Mouse (Mus musculus): ENCODE measurements at regions not wholly inside any gene's neighbourhood (a gene's known extent, or its start where the extent isn't known, plus 50 kb on each side); places are given as distances from the start of the nearest gene placed in this dataset.

- H3K27ac ChIP-seq (ENCODE audit: low read length) = no peak overlapping the region
- no peaks in the 10 kb centered on the region for H3K27me3 ChIP-seq (ENCODE audit: control insufficient read depth, insufficient read depth, low read depth, low read length)
- H3K4me3 ChIP-seq (ENCODE audit: low read depth, low read length) = no peak overlapping the region
- no peak overlapping the region for H3K9ac ChIP-seq (ENCODE audit: low read depth, low read length)
- WGBS = 78% methylated on average over 6 of the region's 6 CpGs
- H3K36me3 ChIP-seq (ENCODE audit: control insufficient read depth, insufficient read depth, low read length) = no peaks in the 10 kb centered on the region
- no peak overlapping the region for H3K4me2 ChIP-seq (ENCODE audit: low read length)
- no peaks in the 10 kb centered on the region for H3K4me1 ChIP-seq (ENCODE audit: control insufficient read depth, insufficient read depth, low read length)
- ATAC-seq = no peak
- no peaks in the 10 kb centered on the region for H3K9me3 ChIP-seq (replicated peaks; ENCODE audit: control insufficient read depth, low read length, poor library complexity, severe bottlenecking)
Measured at GRCm38 (mm10) chr17:4813666-4814065, 180.5 kb upstream of the Arid1b start.

GRCm38 (mm10) chr17:4825221-4825895, 168.8 kb upstream of the Arid1b start:
- WGBS = 84% methylated on average over 8 of the region's 8 CpGs

GRCm38 (mm10) chr17:4834065-4834464, 160.1 kb upstream of the Arid1b start:
- no peak overlapping the region for H3K4me2 ChIP-seq (ENCODE audit: low read length)
- no peaks in the 10 kb centered on the region for H3K36me3 ChIP-seq (ENCODE audit: control insufficient read depth, insufficient read depth, low read length)
- H3K4me3 ChIP-seq (ENCODE audit: low read depth, low read length) = no peak overlapping the region
- no peak for ATAC-seq
- H3K9me3 ChIP-seq (replicated peaks; ENCODE audit: control insufficient read depth, low read length, poor library complexity, severe bottlenecking) = no peaks in the 10 kb centered on the region
- H3K9ac ChIP-seq (ENCODE audit: low read depth, low read length) = no peak overlapping the region
- no peaks in the 10 kb centered on the region for H3K27me3 ChIP-seq (ENCODE audit: control insufficient read depth, insufficient read depth, low read depth, low read length)
- WGBS = 86% methylated on average over 7 of the region's 7 CpGs
- no peak overlapping the region for H3K27ac ChIP-seq (ENCODE audit: low read length)
- no peaks in the 10 kb centered on the region for H3K4me1 ChIP-seq (ENCODE audit: control insufficient read depth, insufficient read depth, low read length)

More at GRCm38 (mm10) chr17:4825221-4825895, 168.8 kb upstream of the Arid1b start:
- ATAC-seq = no peak
- no peak overlapping the region for H3K9ac ChIP-seq (ENCODE audit: low read depth, low read length)
- H3K4me3 ChIP-seq (ENCODE audit: low read depth, low read length) = no peak overlapping the region
- H3K27me3 ChIP-seq (ENCODE audit: control insufficient read depth, insufficient read depth, low read depth, low read length) = no peaks in the 10 kb centered on the region
- no peaks in the 10 kb centered on the region for H3K4me1 ChIP-seq (ENCODE audit: control insufficient read depth, insufficient read depth, low read length)
- H3K9me3 ChIP-seq (replicated peaks; ENCODE audit: control insufficient read depth, low read length, poor library complexity, severe bottlenecking) = no peaks in the 10 kb centered on the region
- no peak overlapping the region for H3K27ac ChIP-seq (ENCODE audit: low read length)
- H3K36me3 ChIP-seq (ENCODE audit: control insufficient read depth, insufficient read depth, low read length) = no peaks in the 10 kb centered on the region
- H3K4me2 ChIP-seq (ENCODE audit: low read length) = no peak overlapping the region

GRCm38 (mm10) chr17:4834571-4834970, 159.6 kb upstream of the Arid1b start:
- WGBS = 45% methylated on average over 7 of the region's 7 CpGs
- Histone ChIP-seq H3K4me3 (ENCODE audit: low read depth, low read length) (no peak overlapping the region), H3K27ac (ENCODE audit: low read length) (no peak overlapping the region), H3K27me3 (ENCODE audit: control insufficient read depth, insufficient read depth, low read depth, low read length) (no peaks in the 10 kb centered on the region), H3K9ac (ENCODE audit: low read depth, low read length) (no peak overlapping the region), H3K9me3 (replicated peaks; ENCODE audit: control insufficient read depth, low read length, poor library complexity, severe bottlenecking) (no peaks in the 10 kb centered on the region), H3K36me3 (ENCODE audit: control insufficient read depth, insufficient read depth, low read length) (no peaks in the 10 kb centered on the region), H3K4me1 (ENCODE audit: control insufficient read depth, insufficient read depth, low read length) (no peaks in the 10 kb centered on the region), H3K4me2 (ENCODE audit: low read length) (no peak overlapping the region)
- no peak for ATAC-seq

- WGBS = 82% methylated on average over 8 of the region's 8 CpGs
- Histone ChIP-seq H3K27ac (ENCODE audit: low read length) (no peak overlapping the region), H3K4me1 (ENCODE audit: control insufficient read depth, insufficient read depth, low read length) (no peaks in the 10 kb centered on the region), H3K9me3 (replicated peaks; ENCODE audit: control insufficient read depth, low read length, poor library complexity, severe bottlenecking) (no peaks in the 10 kb centered on the region), H3K27me3 (ENCODE audit: control insufficient read depth, insufficient read depth, low read depth, low read length) (no peaks in the 10 kb centered on the region), H3K4me3 (ENCODE audit: low read depth, low read length) (no peak overlapping the region), H3K36me3 (ENCODE audit: control insufficient read depth, insufficient read depth, low read length) (no peaks in the 10 kb centered on the region), H3K9ac (ENCODE audit: low read depth, low read length) (no peak overlapping the region), H3K4me2 (ENCODE audit: low read length) (no peak overlapping the region)
- ATAC-seq = no peak
Measured at GRCm38 (mm10) chr17:4835065-4835705, 158.9 kb upstream of the Arid1b start.

- WGBS = 91% methylated on average over 3 of the region's 3 CpGs
- no peaks in the 10 kb centered on the region for H3K27me3 ChIP-seq (ENCODE audit: control insufficient read depth, insufficient read depth, low read depth, low read length)
- H3K27ac ChIP-seq (ENCODE audit: low read length) = no peak overlapping the region
- no peak overlapping the region for H3K9ac ChIP-seq (ENCODE audit: low read depth, low read length)
- H3K4me2 ChIP-seq (ENCODE audit: low read length) = no peak overlapping the region
- H3K4me1 ChIP-seq (ENCODE audit: control insufficient read depth, insufficient read depth, low read length) = no peaks in the 10 kb centered on the region
- H3K4me3 ChIP-seq (ENCODE audit: low read depth, low read length) = no peak overlapping the region
- H3K9me3 ChIP-seq (replicated peaks; ENCODE audit: control insufficient read depth, low read length, poor library complexity, severe bottlenecking) = no peaks in the 10 kb centered on the region
- no peak for ATAC-seq
- no peaks in the 10 kb centered on the region for H3K36me3 ChIP-seq (ENCODE audit: control insufficient read depth, insufficient read depth, low read length)
Measured at GRCm38 (mm10) chr17:4840123-4840522, 154.0 kb upstream of the Arid1b start.

GRCm38 (mm10) chr17:4858304-4858703, 135.8 kb upstream of the Arid1b start:
- no peak for ATAC-seq
- Histone ChIP-seq H3K27ac (ENCODE audit: low read length) (no peak overlapping the region), H3K4me1 (ENCODE audit: control insufficient read depth, insufficient read depth, low read length) (no peaks in the 10 kb centered on the region), H3K4me3 (ENCODE audit: low read depth, low read length) (no peak overlapping the region), H3K36me3 (ENCODE audit: control insufficient read depth, insufficient read depth, low read length) (no peaks in the 10 kb centered on the region), H3K27me3 (ENCODE audit: control insufficient read depth, insufficient read depth, low read depth, low read length) (no peaks in the 10 kb centered on the region), H3K9ac (ENCODE audit: low read depth, low read length) (no peak overlapping the region), H3K9me3 (replicated peaks; ENCODE audit: control insufficient read depth, low read length, poor library complexity, severe bottlenecking) (no peaks in the 10 kb centered on the region), H3K4me2 (ENCODE audit: low read length) (no peak overlapping the region)
- WGBS = 88% methylated on average over 3 of the region's 3 CpGs

GRCm38 (mm10) chr17:4864901-4865300, 129.2 kb upstream of the Arid1b start:
- H3K4me1 ChIP-seq (ENCODE audit: control insufficient read depth, insufficient read depth, low read length) = peaks cover 16% of the 10 kb centered on the region
- H3K27me3 ChIP-seq (ENCODE audit: control insufficient read depth, insufficient read depth, low read depth, low read length) = no peaks in the 10 kb centered on the region
- H3K9me3 ChIP-seq (replicated peaks; ENCODE audit: control insufficient read depth, low read length, poor library complexity, severe bottlenecking) = no peaks in the 10 kb centered on the region
- H3K9ac ChIP-seq (ENCODE audit: low read depth, low read length) = no peak overlapping the region
- H3K4me2 ChIP-seq (ENCODE audit: low read length) = no peak overlapping the region; the same call in 1 of the 2 replicates
- ATAC-seq = no peak
- H3K4me3 ChIP-seq (ENCODE audit: low read depth, low read length) = no peak overlapping the region
- H3K27ac ChIP-seq (ENCODE audit: low read length) = peak overlapping the region; percentile 66; the same call in 1 of the 2 replicates
- WGBS = 77% methylated on average over 10 of the region's 10 CpGs
- no peaks in the 10 kb centered on the region for H3K36me3 ChIP-seq (ENCODE audit: control insufficient read depth, insufficient read depth, low read length)

- H3K27me3 ChIP-seq (ENCODE audit: control insufficient read depth, insufficient read depth, low read depth, low read length) = no peaks in the 10 kb centered on the region
- peaks cover 16% of the 10 kb centered on the region for H3K4me1 ChIP-seq (ENCODE audit: control insufficient read depth, insufficient read depth, low read length)
- H3K9me3 ChIP-seq (replicated peaks; ENCODE audit: control insufficient read depth, low read length, poor library complexity, severe bottlenecking) = no peaks in the 10 kb centered on the region
- WGBS = 9% methylated on average over 10 of the region's 10 CpGs
- H3K9ac ChIP-seq (ENCODE audit: low read depth, low read length) = peak overlapping the region; percentile 8; the same call in 1 of the 2 replicates
- peak overlapping the region; percentile 42 for H3K4me2 ChIP-seq (ENCODE audit: low read length)
- no peak overlapping the region for H3K4me3 ChIP-seq (ENCODE audit: low read depth, low read length)
- H3K36me3 ChIP-seq (ENCODE audit: control insufficient read depth, insufficient read depth, low read length) = no peaks in the 10 kb centered on the region
- H3K27ac ChIP-seq (ENCODE audit: low read length) = peak overlapping the region; percentile 69
- ATAC-seq = peak; percentile 70; the same call in 1 of the 2 replicates
Measured at GRCm38 (mm10) chr17:4865621-4866020, 128.5 kb upstream of the Arid1b start.
